Mouse (Mus musculus): Measurements from ENCODE around the gene Tmem40. TPM values are rescaled to one million over a fixed set of nuclear protein-coding genes. Genes with fewer than 3 reads are reported as not detected.

Gene Tmem40
- polyA plus RNA-seq, 2 experiments: 8.0 to 13.1 TPM

GRCm38 (mm10) chr6:115727108-115727507 lies 35.1 kb downstream of the Tmem40 start:
- peak; percentile 17 for DNase-seq (ENCODE audit: low spot score)
- ATAC-seq (ENCODE audit: low FRiP score, low read depth): no peak
- Histone ChIP-seq H3K4me2 (replicated peaks; ENCODE audit: low read depth, low read length, severe bottlenecking) (no peak overlapping the region), H3K4me1 (ENCODE audit: control insufficient read depth, insufficient read depth, low read length) (no peaks in the 10 kb centered on the region), H3K9ac (ENCODE audit: low read depth, low read length, severe bottlenecking) (no peak overlapping the region), H3K27ac (replicated peaks; ENCODE audit: low read depth, low read length) (no peak overlapping the region), H3K36me3 (ENCODE audit: control insufficient read depth, insufficient read depth, low read length) (no peaks in the 10 kb centered on the region), H3K9me3 (ENCODE audit: control insufficient read depth, low read length) (no peaks in the 10 kb centered on the region), H3K27me3 (ENCODE audit: control insufficient read depth, insufficient read depth, low read length) (no peaks in the 10 kb centered on the region), H3K4me3 (replicated peaks; ENCODE audit: low read length) (no peak overlapping the region)
- WGBS: 83% methylated on average over 1 of the region's 1 CpGs
- no peak for TF ChIP-seq POLR2A (IDR thresholded peaks at IDR 0.05; ENCODE audit: borderline replicate concordance, extremely low read depth, insufficient read depth, insufficient read length)

DNA sequence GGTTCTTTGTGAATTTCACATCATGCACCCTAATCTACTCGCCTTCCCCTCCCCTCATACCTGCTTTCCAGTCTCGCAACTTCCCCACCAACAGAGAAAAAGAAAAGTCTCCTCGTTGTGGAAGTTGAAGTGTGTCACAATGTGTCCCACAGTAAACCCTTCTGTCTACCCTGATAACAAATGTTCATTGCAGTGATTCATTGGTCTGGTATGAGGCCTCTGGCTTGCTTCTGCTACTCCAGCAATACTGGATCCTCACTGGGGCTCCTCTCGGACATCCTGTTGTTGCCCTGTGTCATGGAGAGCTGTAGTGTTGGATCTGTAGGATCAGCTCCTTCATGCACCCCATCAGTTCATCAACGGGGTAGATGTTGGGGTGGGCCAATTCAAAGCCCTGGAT lies 40.0 kb downstream of the Tmem40 start:
- 79% methylated on average over 5 of the region's 5 CpGs for WGBS
- Histone ChIP-seq H3K9ac (ENCODE audit: low read depth, low read length, severe bottlenecking) (no peak overlapping the region), H3K36me3 (ENCODE audit: control insufficient read depth, insufficient read depth, low read length) (no peaks in the 10 kb centered on the region), H3K4me1 (ENCODE audit: control insufficient read depth, insufficient read depth, low read length) (no peaks in the 10 kb centered on the region), H3K4me3 (replicated peaks; ENCODE audit: low read length) (no peak overlapping the region), H3K4me2 (replicated peaks; ENCODE audit: low read depth, low read length, severe bottlenecking) (no peak overlapping the region), H3K27me3 (ENCODE audit: control insufficient read depth, insufficient read depth, low read length) (no peaks in the 10 kb centered on the region), H3K9me3 (ENCODE audit: control insufficient read depth, low read length) (no peaks in the 10 kb centered on the region), H3K27ac (replicated peaks; ENCODE audit: low read depth, low read length) (no peak overlapping the region)
- DNase-seq (ENCODE audit: low spot score) (no peak), ATAC-seq (ENCODE audit: low FRiP score, low read depth) (no peak)
- TF ChIP-seq POLR2A (IDR thresholded peaks at IDR 0.05; ENCODE audit: borderline replicate concordance, extremely low read depth, insufficient read depth, insufficient read length): no peak

- H3K4me2 ChIP-seq (replicated peaks; ENCODE audit: low read depth, low read length, severe bottlenecking): peak overlapping the region; percentile 25
- H3K36me3 ChIP-seq (ENCODE audit: control insufficient read depth, insufficient read depth, low read length): no peaks in the 10 kb centered on the region
- H3K4me1 ChIP-seq (ENCODE audit: control insufficient read depth, insufficient read depth, low read length): peaks cover 4% of the 10 kb centered on the region; the same call in 1 of the 2 replicates
- H3K27ac ChIP-seq (replicated peaks; ENCODE audit: low read depth, low read length): no peak overlapping the region
- no peak for TF ChIP-seq POLR2A (IDR thresholded peaks at IDR 0.05; ENCODE audit: borderline replicate concordance, extremely low read depth, insufficient read depth, insufficient read length)
- ATAC-seq (ENCODE audit: low FRiP score, low read depth) (peak; percentile 76), DNase-seq (ENCODE audit: low spot score) (peak; percentile 67)
- no peaks in the 10 kb centered on the region for H3K27me3 ChIP-seq (ENCODE audit: control insufficient read depth, insufficient read depth, low read length)
- WGBS: 2% methylated on average over 15 of the region's 15 CpGs
- H3K9ac ChIP-seq (ENCODE audit: low read depth, low read length, severe bottlenecking): no peak overlapping the region
- no peaks in the 10 kb centered on the region for H3K9me3 ChIP-seq (ENCODE audit: control insufficient read depth, low read length)
- H3K4me3 ChIP-seq (replicated peaks; ENCODE audit: low read length): no peak overlapping the region
Observed at GRCm38 (mm10) chr6:115717715-115718558, 44.3 kb downstream of the Tmem40 start.

DNA sequence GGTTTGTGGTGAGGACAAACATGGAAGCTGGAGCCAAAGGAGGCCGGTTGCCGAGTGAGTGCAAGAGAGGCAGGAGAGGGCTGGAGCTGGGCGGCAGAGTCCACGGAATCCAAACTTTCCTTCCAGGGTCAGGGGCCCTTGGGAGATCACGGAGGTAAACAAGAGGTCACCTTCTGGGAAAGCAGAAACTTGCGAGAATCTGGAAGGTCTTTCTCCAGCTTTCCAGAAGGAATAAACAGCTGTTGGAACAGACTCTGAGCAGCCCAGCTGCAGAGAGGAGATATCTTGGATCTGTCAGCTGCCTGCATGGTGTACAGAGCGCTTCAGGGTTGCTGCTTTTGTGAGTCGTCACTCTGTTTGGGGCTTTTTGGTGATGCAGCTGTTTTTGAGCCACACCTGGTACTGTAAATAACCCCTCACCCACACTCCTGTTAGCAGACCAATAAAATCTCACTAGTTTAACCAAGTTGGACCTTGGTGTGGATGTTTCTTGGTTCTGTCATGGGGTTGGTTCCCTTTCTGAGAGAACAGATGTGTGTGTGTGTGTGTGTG lies 45.0 kb downstream of the Tmem40 start:
- Histone ChIP-seq H3K9ac (ENCODE audit: low read depth, low read length, severe bottlenecking) (no peak overlapping the region), H3K36me3 (ENCODE audit: control insufficient read depth, insufficient read depth, low read length) (no peaks in the 10 kb centered on the region), H3K9me3 (ENCODE audit: control insufficient read depth, low read length) (no peaks in the 10 kb centered on the region), H3K4me2 (replicated peaks; ENCODE audit: low read depth, low read length, severe bottlenecking) (peak overlapping the region; percentile 25; the same call in 1 of the 2 replicates), H3K4me1 (ENCODE audit: control insufficient read depth, insufficient read depth, low read length) (peaks cover 4% of the 10 kb centered on the region; the same call in 1 of the 2 replicates), H3K27me3 (ENCODE audit: control insufficient read depth, insufficient read depth, low read length) (no peaks in the 10 kb centered on the region), H3K27ac (replicated peaks; ENCODE audit: low read depth, low read length) (no peak overlapping the region), H3K4me3 (replicated peaks; ENCODE audit: low read length) (no peak overlapping the region)
- 8% methylated on average over 8 of the region's 8 CpGs for WGBS
- ATAC-seq (ENCODE audit: low FRiP score, low read depth): peak; percentile 27
- DNase-seq (ENCODE audit: low spot score): peak; percentile 33
- no peak for TF ChIP-seq POLR2A (IDR thresholded peaks at IDR 0.05; ENCODE audit: borderline replicate concordance, extremely low read depth, insufficient read depth, insufficient read length)

DNA sequence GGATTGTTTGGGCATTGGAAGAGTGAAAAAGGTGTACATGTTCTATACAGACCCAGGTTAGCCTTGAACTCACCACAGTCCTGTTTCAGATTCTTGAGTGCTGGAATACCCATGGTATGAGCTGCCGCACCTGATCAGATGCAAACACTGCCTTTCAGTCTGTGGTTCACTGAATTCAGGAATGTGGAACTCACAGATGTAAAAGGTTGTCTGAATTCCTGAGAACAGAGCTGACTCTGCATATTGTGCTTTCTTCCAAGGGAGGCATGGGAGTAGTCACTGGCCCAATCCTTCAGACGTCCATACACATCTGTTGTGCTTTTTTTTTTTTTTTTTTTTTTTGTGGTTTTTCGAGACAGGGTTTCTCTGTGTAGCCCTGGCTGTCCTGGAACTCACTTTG lies 50.9 kb downstream of the Tmem40 start:
- WGBS: 75% methylated on average over 2 of the region's 3 CpGs
- H3K4me1 ChIP-seq (ENCODE audit: control insufficient read depth, insufficient read depth, low read length): no peaks in the 10 kb centered on the region
- no peaks in the 10 kb centered on the region for H3K9me3 ChIP-seq (ENCODE audit: control insufficient read depth, low read length)
- no peak overlapping the region for H3K27ac ChIP-seq (replicated peaks; ENCODE audit: low read depth, low read length)
- DNase-seq (ENCODE audit: low spot score) (no peak), ATAC-seq (ENCODE audit: low FRiP score, low read depth) (no peak)
- H3K4me3 ChIP-seq (replicated peaks; ENCODE audit: low read length): no peak overlapping the region
- no peak overlapping the region for H3K4me2 ChIP-seq (replicated peaks; ENCODE audit: low read depth, low read length, severe bottlenecking)
- H3K27me3 ChIP-seq (ENCODE audit: control insufficient read depth, insufficient read depth, low read length): no peaks in the 10 kb centered on the region
- TF ChIP-seq POLR2A (IDR thresholded peaks at IDR 0.05; ENCODE audit: borderline replicate concordance, extremely low read depth, insufficient read depth, insufficient read length): no peak
- H3K36me3 ChIP-seq (ENCODE audit: control insufficient read depth, insufficient read depth, low read length): no peaks in the 10 kb centered on the region
- no peak overlapping the region for H3K9ac ChIP-seq (ENCODE audit: low read depth, low read length, severe bottlenecking)

All from limb, embryonic 14.5 days (tissue).